Mouse (Mus musculus) cerebellum, adult 9-10 months (tissue): ENCODE measurements around the gene Mtmr3.
A peak's percentile ranks its signal among the peaks of the same experiment; 100 is the strongest.

Experiments
- DNase-seq: peaks from one replicate; pipeline ENCODE4 v3.0.0; 2022

The Mtmr3 gene

GRCm38 (mm10) chr11:4507421-4507820 is 87.2 kb downstream of the Mtmr3 start:
- no peak for DNase-seq

GRCm38 (mm10) chr11:4506486-4506885 is 88.2 kb downstream of the Mtmr3 start:
- no peak for DNase-seq

GRCm38 (mm10) chr11:4502206-4502605 is 92.5 kb downstream of the Mtmr3 start:
- no peak for DNase-seq

- DNase-seq, result peak; percentile 27
These were observed 93.8 kb downstream of the Mtmr3 start for GRCm38 (mm10) chr11:4500826-4501225.

- DNase-seq, result no peak
These were observed 94.4 kb downstream of the Mtmr3 start for GRCm38 (mm10) chr11:4500261-4500660.

GRCm38 (mm10) chr11:4499456-4499855 is 95.2 kb downstream of the Mtmr3 start:
- DNase-seq, result no peak

- DNase-seq, result no peak
These were observed 95.9 kb downstream of the Mtmr3 start for GRCm38 (mm10) chr11:4498774-4499173.

- no peak for DNase-seq
These were observed 97.1 kb downstream of the Mtmr3 start for GRCm38 (mm10) chr11:4497501-4498118.

GRCm38 (mm10) chr11:4495021-4495540 is 99.6 kb downstream of the Mtmr3 start:
- no peak for DNase-seq

GRCm38 (mm10) chr11:4489207-4489606 is 105.5 kb downstream of the Mtmr3 start:
- DNase-seq, result no peak

- no peak for DNase-seq
These were observed 105.9 kb downstream of the Mtmr3 start for GRCm38 (mm10) chr11:4488798-4489197.

- DNase-seq, result no peak
These were observed 106.3 kb downstream of the Mtmr3 start for GRCm38 (mm10) chr11:4488367-4488766.

GRCm38 (mm10) chr11:4487401-4487965 is 107.2 kb downstream of the Mtmr3 start:
- DNase-seq, result peak; percentile 51

- DNase-seq, result no peak
These were observed 110.1 kb downstream of the Mtmr3 start for GRCm38 (mm10) chr11:4484541-4484940.

GRCm38 (mm10) chr11:4482641-4483040 is 112.0 kb downstream of the Mtmr3 start:
- no peak for DNase-seq

GRCm38 (mm10) chr11:4476184-4476697 is 118.4 kb downstream of the Mtmr3 start:
- peak; percentile 22 for DNase-seq

GRCm38 (mm10) chr11:4472464-4473179 is 122.0 kb downstream of the Mtmr3 start:
- no peak for DNase-seq

GRCm38 (mm10) chr11:4471734-4472133 is 122.9 kb downstream of the Mtmr3 start:
- no peak for DNase-seq

- no peak for DNase-seq
These were observed 123.4 kb downstream of the Mtmr3 start for GRCm38 (mm10) chr11:4471251-4471650.

- DNase-seq, result no peak
These were observed 125.6 kb downstream of the Mtmr3 start for GRCm38 (mm10) chr11:4469091-4469490.

- DNase-seq, result no peak
These were observed 127.2 kb downstream of the Mtmr3 start for GRCm38 (mm10) chr11:4467436-4467835.

GRCm38 (mm10) chr11:4466191-4466590 is 128.5 kb downstream of the Mtmr3 start:
- DNase-seq, result no peak

GRCm38 (mm10) chr11:4464616-4465015 is 130.0 kb downstream of the Mtmr3 start:
- no peak for DNase-seq

GRCm38 (mm10) chr11:4464186-4464585 is 130.5 kb downstream of the Mtmr3 start:
- DNase-seq, result no peak
